9 mouse cellular contexts compared by ENCODE assay signal in the genomic region with DNA sequence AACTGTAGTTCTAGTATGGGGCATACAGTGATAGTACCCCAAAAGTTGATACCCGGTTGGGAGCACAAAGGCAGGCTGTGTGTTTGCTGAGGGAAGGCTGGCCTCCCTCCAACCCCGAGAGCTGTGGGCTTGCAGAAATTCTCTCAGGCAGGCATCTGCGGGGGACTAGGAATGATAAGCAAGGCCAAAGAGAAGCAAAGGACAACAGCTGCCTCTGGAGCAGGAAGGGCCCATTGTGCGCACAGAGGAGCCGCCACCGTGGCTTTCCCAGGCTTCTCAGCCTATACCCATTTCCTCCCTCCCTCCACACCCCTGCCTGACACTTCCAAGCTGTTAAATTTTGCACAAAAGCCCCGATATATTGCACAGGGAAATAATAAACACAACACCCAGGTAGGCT. TPM values are rescaled to one million over a fixed set of nuclear protein-coding genes. Genes with fewer than 3 reads are reported as not detected.
DNase-seq lines count a peak whose midpoint lies in the region; ATAC-seq and TF ChIP-seq lines count a peak whose summit lies in the region.
"Had no signal": no experiment of that assay in that cellular context is flagged by ENCODE, and none has a peak within 500 bp of the region (broad histone marks: within the 10 kb centered on the region; RNA-seq: fewer than 3 reads in every experiment).

No protein-coding gene starts in this region.

- no peak overlapping the region for H3K9ac ChIP-seq in heart, embryonic 15.5 days
- peak overlapping the region; percentile 98 for H3K9ac ChIP-seq in hindbrain, embryonic 13.5 days

- no peak overlapping the region for H3K27ac ChIP-seq in heart, embryonic 15.5 days
- H3K27ac ChIP-seq in hindbrain, embryonic 13.5 days = peak overlapping the region; percentile 97

- H3ac ChIP-seq in myocyte (ENCODE audit: control insufficient read depth, insufficient read length) = no peak overlapping the region

- no peak for TF ChIP-seq POLR2A in myocyte (IDR thresholded peaks at IDR 0.05; ENCODE audit: insufficient read length, low read depth)

- no peaks in the 10 kb centered on the region for H3K36me3 ChIP-seq in heart, embryonic 15.5 days
- 0 out of 2 replicates have a peak, but pooled peaks cover 2% of the 10 kb centered on the region for H3K36me3 ChIP-seq in hindbrain, embryonic 13.5 days
- no peaks in the 10 kb centered on the region for H3K36me3 ChIP-seq in myocyte (ENCODE audit: control insufficient read depth, insufficient read depth)
- H3K36me3 ChIP-seq: G1E had no signal

- ATAC-seq in heart, embryonic 15.5 days (replicated peaks; ENCODE audit: insufficient number of reproducible peaks, insufficient read depth, low FRiP score, low read depth) = no peak
- no peak for ATAC-seq in hindbrain, embryonic 13.5 days (ENCODE audit: low FRiP score)
- no peak for ATAC-seq in monocyte, adult 5-6 weeks (replicated peaks; ENCODE audit: insufficient number of reproducible peaks, low FRiP score, low TSS enrichment, poor library complexity, severe bottlenecking)

- H3K27me3 ChIP-seq in heart, embryonic 15.5 days = peaks cover 24% of the 10 kb centered on the region
- H3K27me3 ChIP-seq in hindbrain, embryonic 13.5 days = 0 out of 2 replicates have a peak, but pooled peaks cover 3% of the 10 kb centered on the region
- H3K27me3 ChIP-seq in myocyte (ENCODE audit: control insufficient read depth, insufficient read depth, insufficient read length) = no peaks in the 10 kb centered on the region

- intact Hi-C loops in heart, postnatal 10 days (cut with DNase I) = no loop called here

- peaks cover 19% of the 10 kb centered on the region for H3K4me1 ChIP-seq in heart, embryonic 15.5 days (replicated peaks)
- H3K4me1 ChIP-seq in hindbrain, embryonic 13.5 days (replicated peaks) = peaks cover 48% of the 10 kb centered on the region

- H3K4me2 ChIP-seq in heart, embryonic 15.5 days = 0 out of 2 replicates have a peak overlapping the region, but pooled peaks have one; percentile 92
- peak overlapping the region; percentile 86 for H3K4me2 ChIP-seq in hindbrain, embryonic 13.5 days
- H3K4me2 ChIP-seq in myocyte (ENCODE audit: low read depth) = peak overlapping the region; percentile 64

- DNase-seq in heart, postnatal 10 days = no peak
- peak; percentile 51 for DNase-seq in ZHBTc4 (ENCODE audit: low read depth, low spot score)
- no peak for DNase-seq in cerebellum, postnatal 4 days (ENCODE audit: low spot score in 2 of 2)
- DNase-seq in cerebellum, adult 9-10 months = no peak

- H3K4me3 ChIP-seq in heart, embryonic 15.5 days = peak overlapping the region; percentile 59; the same call in 1 of the 2 replicates
- H3K4me3 ChIP-seq in hindbrain, embryonic 13.5 days = peak overlapping the region; percentile 85
- peak overlapping the region; percentile 22 for H3K4me3 ChIP-seq in myocyte

- no peaks in the 10 kb centered on the region for H3K79me2 ChIP-seq in myocyte (ENCODE audit: control insufficient read depth, insufficient read depth)

- 3% methylated on average over 7 of the region's 7 CpGs for WGBS in heart, embryonic 15.5 days
- 3% methylated on average over 7 of the region's 7 CpGs for WGBS in hindbrain, embryonic 13.5 days

- no peaks in the 10 kb centered on the region for H3K9me3 ChIP-seq in heart, embryonic 15.5 days (replicated peaks)
- no peaks in the 10 kb centered on the region for H3K9me3 ChIP-seq in hindbrain, embryonic 13.5 days
- H3K9me3 ChIP-seq: G1E had no signal

TF ChIP-seq in myocyte, 11 proteins besides CTCF, POLR2A, EP300 and RAD21:
- TF ChIP-seq MYOD1 (IDR thresholded peaks at IDR 0.05; ENCODE audit: control insufficient read depth in 1 of 3, insufficient read length in 2 of 3, low read depth in 2 of 3) (peak in 2 of 3 experiments; percentile 29 to 69), TCF12 (IDR thresholded peaks at IDR 0.05; ENCODE audit: insufficient read depth, poor library complexity, severe bottlenecking) (no peak), MYOG (IDR thresholded peaks at IDR 0.05; ENCODE audit: control insufficient read depth in 1 of 3, insufficient read depth in 1 of 3, insufficient read length in 2 of 3, low read depth in 2 of 3) (peak in 2 of 3 experiments; percentile 10 to 77)

RNA-seq across cellular contexts. Expression of a gene that starts 1.4 kb away (rescaled TPM):
- 0.33 and 1.4 TPM in 2 replicates for polyA plus RNA-seq in heart, embryonic 15.5 days (2015; fragmentation: Nextera tagmentation; extraction: Ambion mirVana)
- under 1 TPM; 0.26 to 0.32 TPM for total RNA-seq in heart, postnatal 10 days (2021)
- polyA plus RNA-seq in hindbrain, embryonic 13.5 days (2015; fragmentation: Nextera tagmentation; extraction: Ambion mirVana) = 39.1 and 39.6 TPM in 2 replicates
- polyA plus RNA-seq in myocyte (2012; fragmentation: generic; extraction: Trizol) = 6.8 TPM
- 0.32 TPM in 1 of 3 replicates, not detected in the others for total RNA-seq in monocyte, adult 5-6 weeks (2017)

RNA-seq across cellular contexts. Expression of a gene that starts 15.5 kb away (rescaled TPM):
- polyA plus RNA-seq in heart, embryonic 15.5 days (2015; fragmentation: Nextera tagmentation; extraction: Ambion mirVana) = 14.5 and 17.0 TPM in 2 replicates
- 1 to 10 TPM; 6.5 to 7.4 TPM for total RNA-seq in heart, postnatal 10 days (2021)
- 7.8 and 11.1 TPM in 2 replicates for polyA plus RNA-seq in hindbrain, embryonic 13.5 days (2015; fragmentation: Nextera tagmentation; extraction: Ambion mirVana)
- 4.0 TPM for polyA plus RNA-seq in myocyte (2012; fragmentation: generic; extraction: Trizol)
- total RNA-seq in monocyte, adult 5-6 weeks (2017) = 11.2 to 31.4 TPM (median 24.6 TPM) in 3 replicates

RNA-seq across cellular contexts. Expression of a gene that starts 39.7 kb away (rescaled TPM):
- 137 and 144 TPM in 2 replicates for polyA plus RNA-seq in heart, embryonic 15.5 days (2015; fragmentation: Nextera tagmentation; extraction: Ambion mirVana)
- total RNA-seq in heart, postnatal 10 days (2021) = 100 to 1,000 TPM; 161 to 167 TPM
- 273 and 284 TPM in 2 replicates for polyA plus RNA-seq in hindbrain, embryonic 13.5 days (2015; fragmentation: Nextera tagmentation; extraction: Ambion mirVana)
- polyA plus RNA-seq in myocyte (2012; fragmentation: generic; extraction: Trizol) = 177 TPM
- total RNA-seq in monocyte, adult 5-6 weeks (2017) = 415 to 577 TPM (median 562 TPM) in 3 replicates

Comparison
In these comparisons a context has a peak if more than half of its experiments do, and no peak if none do; other contexts are left out.
1. H3K4me3 ChIP-seq: peak in every context shown above with its lines; median percentile 85 in hindbrain, embryonic 13.5 days; 59 in heart, embryonic 15.5 days; 22 in myocyte.